Mouse (Mus musculus) ES-E14 (cell line): ENCODE measurements around the gene Trim32.

Source experiments
- CHD2 ChIP-seq: IDR thresholded peaks from 2 replicates; pipeline ENCODE4 v1.6.1; 2014; ENCODE audit warnings: mild to moderate bottlenecking, low read depth, low read length, inconsistent platforms
- MAFK ChIP-seq: IDR thresholded peaks from 2 replicates; pipeline ENCODE4 v1.6.1; 2014; ENCODE audit warnings: mild to moderate bottlenecking, low read depth, low read length, inconsistent platforms; ENCODE audit not compliant: insufficient read depth
- ZC3H11A ChIP-seq: IDR thresholded peaks from 2 replicates; pipeline ENCODE4 v1.6.1; 2012; ENCODE audit warnings: low read depth, mild to moderate bottlenecking, inconsistent platforms, low read length, borderline replicate concordance
- ZNF384 ChIP-seq: IDR thresholded peaks from 2 replicates; pipeline ENCODE4 v1.6.1; 2012; ENCODE audit warnings: low read depth, low read length, inconsistent platforms

DNA sequence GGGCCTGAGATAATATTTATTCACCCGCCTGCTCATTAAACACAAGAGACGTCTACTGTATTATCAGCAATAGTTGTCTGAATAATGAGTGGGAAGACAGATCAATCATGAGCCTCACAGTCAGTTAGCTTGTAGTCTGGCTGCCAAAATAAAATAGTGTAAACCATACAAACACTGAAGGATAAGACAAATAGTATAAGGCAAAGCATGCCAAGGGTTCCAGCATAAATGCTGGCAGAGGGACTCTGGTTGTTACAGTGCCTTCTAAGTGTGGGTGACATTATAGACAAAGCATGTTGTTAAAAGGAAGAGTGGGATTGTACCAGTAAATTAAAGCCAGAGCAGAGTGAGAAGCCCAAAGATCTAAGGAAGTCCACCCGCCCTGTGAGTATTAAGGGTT, 15.3 kb downstream of the Trim32 start:
- no peak for TF ChIP-seq ZC3H11A
- TF ChIP-seq MAFK = no peak
- TF ChIP-seq CHD2 = no peak
- no peak for TF ChIP-seq ZNF384
